Mouse (Mus musculus) cortical plate, adult 2 months (tissue): ENCODE measurements around the gene Plekha5. TPM values are rescaled to one million over a fixed set of nuclear protein-coding genes. Genes with fewer than 3 reads are reported as not detected.

ENCODE experiments used
- H3K27ac ChIP-seq: fragments of 200-500 bp; 2 replicates; pipeline ENCODE4 v1.5.1; 2012; ENCODE audit warnings: low read length, control low read depth, inconsistent platforms; ENCODE audit not compliant: insufficient read depth
- H3K4me1 ChIP-seq: fragments of 200-500 bp; 2 replicates; pipeline ENCODE4 v1.6.1; 2011; ENCODE audit warnings: low read length; ENCODE audit not compliant: control insufficient read depth, insufficient read depth
- H3K4me3 ChIP-seq: fragments of 200-500 bp; 2 replicates; pipeline ENCODE4 v1.5.1; 2011; ENCODE audit warnings: mild to moderate bottlenecking, low read length, control low read depth; ENCODE audit not compliant: insufficient read depth
- CTCF ChIP-seq: fragments of 200-500 bp; IDR thresholded peaks from 2 replicates; pipeline ENCODE4 v1.5.1; 2011; ENCODE audit warnings: mild to moderate bottlenecking, control low read depth, low read length; ENCODE audit not compliant: insufficient read depth; ENCODE audit errors: extremely low read depth
- POLR2A ChIP-seq: fragments of 200-500 bp; IDR thresholded peaks from 2 replicates; pipeline ENCODE4 v1.6.1; 2011; ENCODE audit warnings: mild to moderate bottlenecking, low read length, control low read depth; ENCODE audit not compliant: insufficient read depth; ENCODE audit errors: extremely low read depth
- polyA plus RNA-seq: library from polyadenylated mRNA; depleted of rRNA; stranded (reverse); fragments of >200 nt; gene quantifications from 2 replicates; pipeline ENCODE4 v1.2.3, GENCODE M21; 2012

Gene Plekha5
- polyA plus RNA-seq, 1 experiment, result 106 TPM

- Histone ChIP-seq H3K4me3 (no peak overlapping the region), H3K27ac (no peak overlapping the region), H3K4me1 (no peaks in the 10 kb centered on the region)
- no peak for TF ChIP-seq POLR2A
- TF ChIP-seq CTCF, result no peak
Measured at GRCm38 (mm10) chr6:140614711-140615110, 190.9 kb downstream of the Plekha5 start.

GRCm38 (mm10) chr6:140620531-140621349 lies 196.9 kb downstream of the Plekha5 start:
- no peak overlapping the region for H3K4me3 ChIP-seq
- H3K27ac ChIP-seq, result no peak overlapping the region
- H3K4me1 ChIP-seq, result peaks cover 2% of the 10 kb centered on the region; the same call in 1 of the 2 replicates
- TF ChIP-seq CTCF (no peak), POLR2A (no peak)

- Histone ChIP-seq H3K4me3 (no peak overlapping the region), H3K4me1 (peaks cover 5% of the 10 kb centered on the region), H3K27ac (no peak overlapping the region)
- TF ChIP-seq POLR2A (no peak), CTCF (no peak)
Measured at GRCm38 (mm10) chr6:140621622-140622021, 197.8 kb downstream of the Plekha5 start.

GRCm38 (mm10) chr6:140622391-140623225 lies 198.8 kb downstream of the Plekha5 start, which contains the start of gene Aebp2:
TSS of gene Aebp2 (plus strand) at chr6:140622663.
- TF ChIP-seq POLR2A (no peak), CTCF (no peak)
- Histone ChIP-seq H3K4me1 (peaks cover 5% of the 10 kb centered on the region), H3K27ac (peak within 1 kb of the TSS; percentile 100), H3K4me3 (peak within 1 kb of the TSS; percentile 92)

- Histone ChIP-seq H3K4me1 (peaks cover 5% of the 10 kb centered on the region), H3K4me3 (peak overlapping the region; percentile 92), H3K27ac (peak overlapping the region; percentile 100)
- TF ChIP-seq CTCF (no peak), POLR2A (no peak; the same call in 1 of the 2 replicates)
Measured at GRCm38 (mm10) chr6:140623226-140624095, 199.6 kb downstream of the Plekha5 start.

GRCm38 (mm10) chr6:140624096-140625051 lies 200.5 kb downstream of the Plekha5 start:
- TF ChIP-seq CTCF, result no peak
- TF ChIP-seq POLR2A, result no peak
- peak overlapping the region; percentile 92 for H3K4me3 ChIP-seq
- H3K4me1 ChIP-seq, result peaks cover 5% of the 10 kb centered on the region
- H3K27ac ChIP-seq, result peak overlapping the region; percentile 100

DNA sequence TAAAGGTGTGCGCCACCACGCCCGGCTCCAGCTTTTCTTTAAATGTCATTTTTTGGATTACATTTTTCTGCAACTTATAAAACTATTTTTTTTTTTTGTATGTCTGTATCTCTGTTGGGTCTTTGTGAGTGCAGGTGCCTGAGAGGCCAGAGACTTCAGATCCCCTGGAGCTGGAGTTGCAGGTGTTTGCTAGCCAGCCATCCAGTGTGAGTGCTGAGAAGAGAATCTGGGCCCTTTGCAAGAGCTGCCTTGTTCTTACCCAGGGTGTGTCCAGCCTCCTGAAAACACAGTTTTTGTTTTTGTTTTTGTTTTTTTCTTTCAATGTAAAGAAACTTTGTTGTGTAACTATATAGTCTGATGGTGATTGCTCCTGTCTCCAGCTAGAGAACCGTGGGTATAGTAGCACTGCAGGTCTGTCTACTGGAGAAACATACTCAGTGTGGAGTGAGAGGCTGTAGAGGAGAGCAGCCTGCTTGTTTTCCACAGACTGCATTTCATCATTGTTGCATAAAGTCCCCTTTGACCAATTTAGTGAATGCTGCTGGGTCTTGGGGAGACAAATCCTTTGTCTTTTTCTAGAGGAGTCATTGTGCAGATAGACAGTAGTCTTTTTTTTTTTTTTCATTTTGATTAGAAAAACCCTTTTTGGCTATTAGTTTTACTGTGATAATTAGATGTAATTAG lies 205.5 kb downstream of the Plekha5 start:
- no peak overlapping the region for H3K4me3 ChIP-seq
- no peak overlapping the region for H3K27ac ChIP-seq
- no peak for TF ChIP-seq CTCF
- TF ChIP-seq POLR2A, result no peak
- peaks cover 8% of the 10 kb centered on the region for H3K4me1 ChIP-seq

GRCm38 (mm10) chr6:140630306-140630705 lies 206.5 kb downstream of the Plekha5 start:
- Histone ChIP-seq H3K4me3 (no peak overlapping the region), H3K27ac (no peak overlapping the region), H3K4me1 (peaks cover 8% of the 10 kb centered on the region)
- TF ChIP-seq POLR2A (no peak), CTCF (no peak)
